In the genomic region with DNA sequence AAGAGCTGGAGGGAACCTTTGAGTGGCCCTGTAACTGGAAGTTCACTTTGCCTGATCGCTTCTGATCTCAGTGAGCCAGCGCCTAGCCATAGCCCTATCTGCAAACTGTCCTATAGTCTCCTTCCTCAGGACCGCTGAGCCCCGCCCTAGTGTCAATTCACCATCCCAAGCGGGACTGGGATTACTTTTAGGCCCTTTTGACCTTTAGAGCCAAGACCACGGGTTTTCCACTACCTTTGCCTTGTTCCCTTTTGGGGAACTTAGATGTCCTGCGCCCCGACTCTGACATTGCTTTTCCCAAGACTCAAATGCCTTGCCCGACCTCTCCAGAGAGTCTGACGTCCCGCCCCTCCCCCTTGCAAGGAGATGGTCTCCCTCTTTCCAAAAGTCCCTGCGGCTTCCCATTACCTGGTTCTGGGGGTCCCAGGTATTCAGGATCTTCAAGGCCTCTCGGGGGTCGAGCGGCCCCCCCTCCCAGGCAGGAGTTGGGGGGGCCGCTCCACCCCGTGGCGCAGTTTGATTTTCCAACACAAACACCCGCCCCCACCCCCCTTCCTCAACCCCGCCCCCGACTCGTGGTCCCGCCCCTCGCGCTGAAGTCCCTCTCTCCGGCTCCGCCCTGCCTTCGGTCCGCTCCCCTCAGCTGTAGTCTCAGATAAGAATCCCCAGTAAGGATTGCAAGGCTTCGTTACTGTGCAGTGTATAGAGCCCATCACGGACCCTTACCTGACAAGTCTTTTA, we compare ENCODE assay signal across 8 mouse cellular contexts. TPM values are rescaled to one million over a fixed set of nuclear protein-coding genes. Genes with fewer than 3 reads are reported as not detected.
A peak's percentile ranks its signal among the peaks of the same experiment; 100 is the strongest.
DNase-seq lines count a peak whose midpoint lies in the region; ATAC-seq and TF ChIP-seq lines count a peak whose summit lies in the region.

No protein-coding gene starts in this region.

- no peak for TF ChIP-seq CTCF in cerebellum, adult 2 months (IDR thresholded peaks at IDR 0.05; ENCODE audit: borderline replicate concordance, insufficient read depth, low read depth, low read length)
- TF ChIP-seq CTCF in brain, embryonic 14.5 days (IDR thresholded peaks at IDR 0.05; ENCODE audit: borderline replicate concordance, extremely low read depth, insufficient read depth, insufficient read length) = no peak

- peak; percentile 48 to 55 for DNase-seq in cerebellum, adult 2 months
- peak; percentile 44 for DNase-seq in brain, embryonic 14.5 days (ENCODE audit: low read depth)
- no peak for DNase-seq in T-cell, adult 2 months (ENCODE audit: low spot score)

- H3K4me1 ChIP-seq in cerebellum, adult 2 months (ENCODE audit: control insufficient read depth, insufficient read depth, low read length) = no peaks in the 10 kb centered on the region
- H3K4me1 ChIP-seq in forebrain, embryonic 16.5 days (replicated peaks; ENCODE audit: control insufficient read depth, insufficient read depth, low read length) = peaks cover 35% of the 10 kb centered on the region
- peaks cover 67% of the 10 kb centered on the region for H3K4me1 ChIP-seq in liver, embryonic 15.5 days (replicated peaks)
- H3K4me1 ChIP-seq in neural tube, embryonic 12.5 days = peaks cover 54% of the 10 kb centered on the region

- 3% methylated on average over 31 of the region's 31 CpGs for WGBS in cerebellum, adult 2 months
- WGBS in forebrain, embryonic 16.5 days = under 1% methylated on average over 30 of the region's 31 CpGs
- 1% methylated on average over 31 of the region's 31 CpGs for WGBS in liver, embryonic 15.5 days (ENCODE audit: insufficient replicate concordance)
- 1% methylated on average over 31 of the region's 31 CpGs for WGBS in neural tube, embryonic 12.5 days

- H3K9me3 ChIP-seq in forebrain, embryonic 16.5 days (ENCODE audit: control insufficient read depth, low read length) = no peaks in the 10 kb centered on the region
- no peaks in the 10 kb centered on the region for H3K9me3 ChIP-seq in liver, embryonic 15.5 days (replicated peaks)
- H3K9me3 ChIP-seq in neural tube, embryonic 12.5 days = no peaks in the 10 kb centered on the region

- H3K27me3 ChIP-seq in cerebellum, adult 2 months (ENCODE audit: control insufficient read depth, insufficient read depth, low read length) = no peaks in the 10 kb centered on the region
- H3K27me3 ChIP-seq in forebrain, embryonic 16.5 days (replicated peaks; ENCODE audit: control insufficient read depth, insufficient read depth, low read length) = peaks cover 10% of the 10 kb centered on the region
- peaks cover 73% of the 10 kb centered on the region for H3K27me3 ChIP-seq in liver, embryonic 15.5 days
- H3K27me3 ChIP-seq in neural tube, embryonic 12.5 days (replicated peaks) = peaks cover 28% of the 10 kb centered on the region

- peak overlapping the region; percentile 90 for H3K4me2 ChIP-seq in forebrain, embryonic 16.5 days (ENCODE audit: low read length)
- H3K4me2 ChIP-seq in liver, embryonic 15.5 days = peak overlapping the region; percentile 100
- peak overlapping the region; percentile 98 for H3K4me2 ChIP-seq in neural tube, embryonic 12.5 days (replicated peaks)

- no peak overlapping the region for H3K27ac ChIP-seq in cerebellum, adult 2 months (ENCODE audit: insufficient read depth, low read length)
- no peak overlapping the region for H3K27ac ChIP-seq in forebrain, embryonic 16.5 days (ENCODE audit: low read length)
- peak overlapping the region; percentile 69 for H3K27ac ChIP-seq in liver, embryonic 15.5 days (replicated peaks)
- no peak overlapping the region for H3K27ac ChIP-seq in neural tube, embryonic 12.5 days

- no peak for ATAC-seq in cerebellum, adult (ENCODE audit: insufficient number of reproducible peaks, low FRiP score, low TSS enrichment)
- ATAC-seq in forebrain, embryonic 16.5 days = no peak
- ATAC-seq in inflammation-experienced regulatory T-cells, adult 6 months = peak; percentile 9
- ATAC-seq in liver, embryonic 15.5 days (ENCODE audit: insufficient read depth) = peak; percentile 39
- ATAC-seq in neural tube, embryonic 12.5 days (ENCODE audit: low FRiP score, low read depth) = no peak

- peak overlapping the region; percentile 20 for H3K4me3 ChIP-seq in cerebellum, adult 2 months (replicated peaks; ENCODE audit: insufficient read depth, low read depth, low read length)
- H3K4me3 ChIP-seq in forebrain, embryonic 16.5 days (replicated peaks; ENCODE audit: low read length) = peak overlapping the region; percentile 29
- H3K4me3 ChIP-seq in liver, embryonic 15.5 days (replicated peaks) = peak overlapping the region; percentile 56
- peak overlapping the region; percentile 48 for H3K4me3 ChIP-seq in neural tube, embryonic 12.5 days

- no peaks in the 10 kb centered on the region for H3K36me3 ChIP-seq in forebrain, embryonic 16.5 days (ENCODE audit: control insufficient read depth, insufficient read depth)
- H3K36me3 ChIP-seq in liver, embryonic 15.5 days (replicated peaks) = no peaks in the 10 kb centered on the region
- no peaks in the 10 kb centered on the region for H3K36me3 ChIP-seq in neural tube, embryonic 12.5 days

- no peak for TF ChIP-seq POLR2A in cerebellum, adult 2 months (IDR thresholded peaks at IDR 0.05; ENCODE audit: borderline replicate concordance, insufficient read depth, low read length)
- no peak for TF ChIP-seq POLR2A in brain, embryonic 14.5 days (IDR thresholded peaks at IDR 0.05; ENCODE audit: borderline replicate concordance, extremely low read depth, insufficient read depth, insufficient read length, poor library complexity, severe bottlenecking)

- no peak overlapping the region for H3K9ac ChIP-seq in forebrain, embryonic 16.5 days (replicated peaks; ENCODE audit: low read depth, low read length)
- H3K9ac ChIP-seq in liver, embryonic 15.5 days = peak overlapping the region; percentile 35; the same call in 1 of the 2 replicates
- 0 out of 2 replicates have a peak overlapping the region, but pooled peaks have one; percentile 26 for H3K9ac ChIP-seq in neural tube, embryonic 12.5 days

RNA-seq across cellular contexts. Expression of gene Kdm6b, which starts 6.5 kb away (rescaled TPM):
- polyA plus RNA-seq in cerebellum, adult 2 months (2012; rRNA removed) = 14.0 and 16.5 TPM in 2 replicates
- 12.4 and 38.7 TPM in 2 replicates for polyA plus RNA-seq in brain, embryonic 14.5 days (2012; rRNA removed)
- polyA plus RNA-seq in forebrain, embryonic 16.5 days (2015; fragmentation: Nextera tagmentation; extraction: Ambion mirVana) = 48.4 and 52.8 TPM in 2 replicates
- polyA plus RNA-seq in inflammation-experienced regulatory T-cells, adult 6 months (2017; shearing (Covaris generic)) = 10 to 100 TPM; 20.7 to 39.7 (median 35.5) TPM
- polyA plus RNA-seq in liver, embryonic 15.5 days (2015; fragmentation: Nextera tagmentation; extraction: Ambion mirVana) = 4.0 TPM in 2 replicates
- polyA plus RNA-seq in neural tube, embryonic 12.5 days (2016; fragmentation: Nextera tagmentation; extraction: Ambion mirVana) = 48.6 and 52.4 TPM in 2 replicates

RNA-seq across cellular contexts. Expression of gene Tmem88, which starts 21.9 kb away (rescaled TPM):
- polyA plus RNA-seq in cerebellum, adult 2 months (2012; rRNA removed) = 5.7 and 6.0 TPM in 2 replicates
- 5.7 TPM in 2 replicates for polyA plus RNA-seq in brain, embryonic 14.5 days (2012; rRNA removed)
- polyA plus RNA-seq in forebrain, embryonic 16.5 days (2015; fragmentation: Nextera tagmentation; extraction: Ambion mirVana) = 5.9 and 6.2 TPM in 2 replicates
- polyA plus RNA-seq in inflammation-experienced regulatory T-cells, adult 6 months (2017; shearing (Covaris generic)) = 1 to 10 TPM in 1 of 3 experiments, under 1 TPM in 2; 0.40 to 1.0 (median 0.74) TPM
- polyA plus RNA-seq in liver, embryonic 15.5 days (2015; fragmentation: Nextera tagmentation; extraction: Ambion mirVana) = 6.6 and 7.1 TPM in 2 replicates
- polyA plus RNA-seq in neural tube, embryonic 12.5 days (2016; fragmentation: Nextera tagmentation; extraction: Ambion mirVana) = 13.7 TPM in 2 replicates

RNA-seq across cellular contexts. Expression of gene Cyb5d1, which starts 24.6 kb away (rescaled TPM):
- 40.2 and 41.9 TPM in 2 replicates for polyA plus RNA-seq in cerebellum, adult 2 months (2012; rRNA removed)
- 26.7 and 28.7 TPM in 2 replicates for polyA plus RNA-seq in brain, embryonic 14.5 days (2012; rRNA removed)
- 42.5 and 44.2 TPM in 2 replicates for polyA plus RNA-seq in forebrain, embryonic 16.5 days (2015; fragmentation: Nextera tagmentation; extraction: Ambion mirVana)
- 10 to 100 TPM; 13.9 to 20.0 (median 18.4) TPM for polyA plus RNA-seq in inflammation-experienced regulatory T-cells, adult 6 months (2017; shearing (Covaris generic))
- 9.6 and 11.0 TPM in 2 replicates for polyA plus RNA-seq in liver, embryonic 15.5 days (2015; fragmentation: Nextera tagmentation; extraction: Ambion mirVana)
- 48.5 and 49.9 TPM in 2 replicates for polyA plus RNA-seq in neural tube, embryonic 12.5 days (2016; fragmentation: Nextera tagmentation; extraction: Ambion mirVana)

RNA-seq across cellular contexts. Expression of gene Naa38, which starts 24.7 kb away (rescaled TPM):
- 193 and 200 TPM in 2 replicates for polyA plus RNA-seq in cerebellum, adult 2 months (2012; rRNA removed)
- 84.1 and 111 TPM in 2 replicates for polyA plus RNA-seq in brain, embryonic 14.5 days (2012; rRNA removed)
- polyA plus RNA-seq in forebrain, embryonic 16.5 days (2015; fragmentation: Nextera tagmentation; extraction: Ambion mirVana) = 79.2 and 86.1 TPM in 2 replicates
- 100 to 1,000 TPM; 108 to 130 (median 112) TPM for polyA plus RNA-seq in inflammation-experienced regulatory T-cells, adult 6 months (2017; shearing (Covaris generic))
- polyA plus RNA-seq in liver, embryonic 15.5 days (2015; fragmentation: Nextera tagmentation; extraction: Ambion mirVana) = 77.2 and 88.0 TPM in 2 replicates
- polyA plus RNA-seq in neural tube, embryonic 12.5 days (2016; fragmentation: Nextera tagmentation; extraction: Ambion mirVana) = 105 and 111 TPM in 2 replicates

RNA-seq across cellular contexts. Expression of gene Chd3, which starts 50.8 kb away (rescaled TPM):
- 111 and 115 TPM in 2 replicates for polyA plus RNA-seq in cerebellum, adult 2 months (2012; rRNA removed)
- polyA plus RNA-seq in brain, embryonic 14.5 days (2012; rRNA removed) = 321 and 358 TPM in 2 replicates
- 132 and 146 TPM in 2 replicates for polyA plus RNA-seq in forebrain, embryonic 16.5 days (2015; fragmentation: Nextera tagmentation; extraction: Ambion mirVana)
- 10 to 100 TPM; 30.0 to 68.3 (median 60.9) TPM for polyA plus RNA-seq in inflammation-experienced regulatory T-cells, adult 6 months (2017; shearing (Covaris generic))
- 3.4 and 5.8 TPM in 2 replicates for polyA plus RNA-seq in liver, embryonic 15.5 days (2015; fragmentation: Nextera tagmentation; extraction: Ambion mirVana)
- 87.1 and 93.0 TPM in 2 replicates for polyA plus RNA-seq in neural tube, embryonic 12.5 days (2016; fragmentation: Nextera tagmentation; extraction: Ambion mirVana)

Comparison
In these comparisons a context has a peak if more than half of its experiments do, and no peak if none do; other contexts are left out.
1. ATAC-seq: peak in inflammation-experienced regulatory T-cells, adult 6 months (single experiment) and liver, embryonic 15.5 days (single experiment); none in cerebellum, adult (single experiment), forebrain, embryonic 16.5 days (single experiment) and neural tube, embryonic 12.5 days (single experiment).
2. Peak in every context shown above with its lines, with median percentiles within 50 percentile points of each other: H3K4me3 ChIP-seq and H3K4me2 ChIP-seq.